Mouse (Mus musculus): ENCODE results near the gene Fam171b. TPM values are rescaled to one million over a fixed set of nuclear protein-coding genes. Genes with fewer than 3 reads are reported as not detected.

The Fam171b gene
- polyA plus RNA-seq, 3 experiments from 2014 or later: 0.25 to 1.0 (median 0.52) TPM

- no peak for ATAC-seq
Observed at GRCm38 (mm10) chr2:83893701-83894100, 81.3 kb downstream of the Fam171b start.

- ATAC-seq: no peak
Observed at GRCm38 (mm10) chr2:83901896-83902540, 89.6 kb downstream of the Fam171b start.

GRCm38 (mm10) chr2:83929478-83930088 is 117.1 kb downstream of the Fam171b start:
- peak; percentile 90 for ATAC-seq

Other genes starting within 250 kb of the Fam171b start
- 100 to 1,000 TPM; 107 to 132 (median 120) TPM for gene Zc3h15, start 168.2 kb upstream of the Fam171b start, polyA plus RNA-seq (2017; shearing (Covaris generic))
- gene Itgav, start 88.2 kb upstream of the Fam171b start, polyA plus RNA-seq (2017; shearing (Covaris generic)): 10 to 100 TPM; 63.4 to 80.2 (median 77.9) TPM
- not detected for gene Zswim2, start 128.6 kb downstream of the Fam171b start, polyA plus RNA-seq (2017; shearing (Covaris generic))
- not detected for gene Gm13698, start 143.1 kb downstream of the Fam171b start, polyA plus RNA-seq (2017; shearing (Covaris generic))
- gene Gm13693, start 148.9 kb downstream of the Fam171b start, polyA plus RNA-seq (2017; shearing (Covaris generic)): not detected
- not detected for gene Gm13695, start 154.7 kb downstream of the Fam171b start, polyA plus RNA-seq (2017; shearing (Covaris generic))
- gene Gm13696, start 160.5 kb downstream of the Fam171b start, polyA plus RNA-seq (2017; shearing (Covaris generic)): not detected
- gene Gm13694, start 166.3 kb downstream of the Fam171b start, polyA plus RNA-seq (2017; shearing (Covaris generic)): not detected
- not detected for gene Gm13697, start 172.1 kb downstream of the Fam171b start, polyA plus RNA-seq (2017; shearing (Covaris generic))
- gene Gm13691, start 177.9 kb downstream of the Fam171b start, polyA plus RNA-seq (2017; shearing (Covaris generic)): not detected